Mouse (Mus musculus) midbrain, embryonic 12.5 days (tissue): ENCODE measurements around the gene Rab27a. TPM values are rescaled to one million over a fixed set of nuclear protein-coding genes. Genes with fewer than 3 reads are reported as not detected.

ENCODE experiments used
- ATAC-seq: fragments of 200-750 bp; cut with Nextera tagmentation; 2 replicates; pipeline ENCODE4 v1.8.0; 2017; ENCODE audit warnings: low read depth, moderate TSS enrichment, moderate library complexity; ENCODE audit not compliant: low FRiP score
- H3K27ac ChIP-seq: fragments of 300-500 bp; sonication (generic); replicated peaks from 2 replicates; pipeline ENCODE4 v1.5.1; 2016; ENCODE audit warnings: mild to moderate bottlenecking
- H3K27me3 ChIP-seq: fragments of 300-500 bp; sonication (generic); 2 replicates; pipeline ENCODE4 v1.6.1; 2016; ENCODE audit warnings: mild to moderate bottlenecking
- H3K36me3 ChIP-seq: fragments of 300-500 bp; sonication (generic); 2 replicates; pipeline ENCODE4 v1.6.1; 2016
- H3K4me1 ChIP-seq: fragments of 300-500 bp; sonication (generic); 2 replicates; pipeline ENCODE4 v1.6.1; 2016
- H3K4me2 ChIP-seq: fragments of 300-500 bp; sonication (generic); replicated peaks from 2 replicates; pipeline ENCODE4 v1.6.1; 2016; ENCODE audit warnings: mild to moderate bottlenecking, moderate library complexity
- H3K4me3 ChIP-seq: fragments of 300-500 bp; sonication (generic); 2 replicates; pipeline ENCODE4 v1.5.1; 2016; ENCODE audit warnings: mild to moderate bottlenecking
- H3K9ac ChIP-seq: fragments of 300-500 bp; sonication (generic); replicated peaks from 2 replicates; pipeline ENCODE4 v1.6.1; 2016; ENCODE audit warnings: mild to moderate bottlenecking, moderate library complexity
- H3K9me3 ChIP-seq: fragments of 300-500 bp; sonication (generic); 2 replicates; pipeline ENCODE4 v1.6.1; 2016; ENCODE audit warnings: mild to moderate bottlenecking
- WGBS: fragments of 180-500 bp; shearing (Covaris S2); methylation state at CpG from one replicate; pipeline ENCODE4 v1.1.7; 2016; 5-methylcytosine and 5-hydroxymethylcytosine counted together
- microRNA-seq: library from miRNA; unstranded; fragments of <30 nt; microRNA quantifications from one replicate; pipeline ENCODE4, GENCODE M21; 2017
- polyA plus RNA-seq: library from polyadenylated mRNA; unstranded; fragments of >200 nt; fragmentation: Nextera tagmentation; extraction: Ambion mirVana; gene quantifications from 2 replicates; pipeline ENCODE4 v1.2.1, GENCODE M21; 2016

Gene Rab27a
- polyA plus RNA-seq, 1 experiment from 2014 or later = 1.5 TPM

DNA sequence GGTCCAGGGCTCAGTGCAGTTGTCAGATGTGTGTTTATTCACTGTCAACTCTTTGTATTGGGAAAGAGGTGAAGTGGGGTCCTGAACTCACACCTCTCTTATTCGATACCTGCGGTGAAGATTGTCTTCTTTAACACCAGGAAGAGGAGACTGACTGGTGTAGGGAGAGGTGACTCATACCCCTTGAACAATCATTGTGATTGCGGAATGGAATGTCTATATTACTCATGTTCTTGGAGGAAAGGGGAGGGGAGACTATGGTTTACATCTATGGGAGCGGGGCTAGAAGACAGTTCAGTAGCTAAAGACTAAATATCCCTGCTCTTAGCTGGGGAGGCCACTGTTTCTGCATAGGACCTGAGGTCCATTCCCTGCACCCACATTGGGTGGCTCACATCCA is 85.9 kb downstream of the Rab27a start:
- Histone ChIP-seq H3K27me3 (no peaks in the 10 kb centered on the region), H3K9ac (no peak overlapping the region), H3K36me3 (peaks cover 45% of the 10 kb centered on the region), H3K27ac (no peak overlapping the region), H3K4me3 (no peak overlapping the region), H3K4me1 (no peaks in the 10 kb centered on the region; the same call in 1 of the 2 replicates), H3K4me2 (no peak overlapping the region), H3K9me3 (no peaks in the 10 kb centered on the region)
- WGBS = 93% methylated on average over 4 of the region's 4 CpGs
- no peak for ATAC-seq

DNA sequence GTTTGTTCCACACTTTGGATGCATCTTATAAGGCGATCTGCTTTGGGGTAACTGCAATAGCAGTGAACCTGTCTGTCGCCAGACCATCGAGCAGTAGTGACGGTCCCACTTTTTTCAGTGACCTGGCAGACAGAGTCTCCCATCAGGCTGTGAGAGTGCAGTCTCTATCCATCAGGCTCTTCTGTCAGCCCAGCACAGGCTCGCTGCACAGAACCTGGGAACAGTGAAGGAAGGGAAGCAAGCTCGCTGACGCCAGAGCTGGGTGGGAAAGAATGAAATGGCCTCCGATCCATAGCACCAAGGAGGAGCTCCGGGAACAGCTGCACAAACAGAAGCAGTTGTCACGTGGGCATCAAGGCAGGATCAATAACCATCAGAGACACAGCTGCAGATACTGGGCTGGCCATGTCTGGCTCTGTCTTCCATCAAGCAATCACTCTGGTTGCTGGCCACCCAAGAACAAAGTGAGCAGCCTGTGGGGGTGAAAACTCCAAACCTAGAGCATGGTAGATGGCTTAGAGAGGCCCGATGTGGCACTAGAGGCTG is 92.8 kb downstream of the Rab27a start:
- H3K27ac ChIP-seq = no peak overlapping the region

More for the DNA sequence above, 92.8 kb downstream of the Rab27a start:
- WGBS = 74% methylated on average over 11 of the region's 11 CpGs
- Histone ChIP-seq H3K4me2 (no peak overlapping the region), H3K9me3 (no peaks in the 10 kb centered on the region), H3K4me1 (no peaks in the 10 kb centered on the region), H3K9ac (no peak overlapping the region), H3K36me3 (no peaks in the 10 kb centered on the region), H3K27me3 (no peaks in the 10 kb centered on the region), H3K4me3 (no peak overlapping the region)
- ATAC-seq = no peak

Small RNA genes lying within 50 kb of the gene (microRNA-seq; reads per million reads assigned to microRNA genes)
- gene Gm27353 = not detected

Other genes starting within 250 kb of the Rab27a start
- gene Prtg, start 238.0 kb upstream of the Rab27a start, polyA plus RNA-seq = 2.3 and 2.6 TPM in 2 replicates
- 11.4 and 13.7 TPM in 2 replicates for gene Pygo1, start 119.2 kb upstream of the Rab27a start, polyA plus RNA-seq
- 1.6 and 1.9 TPM in 2 replicates for gene Dyx1c1, start 86.1 kb upstream of the Rab27a start, polyA plus RNA-seq
- gene Gm44503, start 86.0 kb upstream of the Rab27a start, polyA plus RNA-seq = 0.54 TPM in 1 of 2 replicates, not detected in the other
- gene Ccpg1os, start 59.5 kb upstream of the Rab27a start, polyA plus RNA-seq = 24.1 and 27.3 TPM in 2 replicates
- gene Ccpg1, start 59.4 kb upstream of the Rab27a start, polyA plus RNA-seq = 33.0 and 36.7 TPM in 2 replicates
- 12.6 TPM in 2 replicates for gene Pigb, start 4.5 kb upstream of the Rab27a start, polyA plus RNA-seq
- not detected in 2 replicates for gene Khdc3, start 57.0 kb downstream of the Rab27a start, polyA plus RNA-seq
- gene Gm20509, start 57.6 kb downstream of the Rab27a start, polyA plus RNA-seq = not detected in 2 replicates
- gene Rsl24d1, start 68.6 kb downstream of the Rab27a start, polyA plus RNA-seq = 127 and 128 TPM in 2 replicates